Mouse (Mus musculus) right cerebral cortex, postnatal 14 days (tissue): ENCODE measurements around the gene Gatb.
"Not testable (repeated sequence)": the region's sequence is repeated elsewhere in the genome, so short reads cannot be mapped to it uniquely, and the experiment has no call there.

Experiments
- DNase-seq: peaks from one replicate; pipeline ENCODE4 v3.0.0; 2022

The Gatb gene

DNA sequence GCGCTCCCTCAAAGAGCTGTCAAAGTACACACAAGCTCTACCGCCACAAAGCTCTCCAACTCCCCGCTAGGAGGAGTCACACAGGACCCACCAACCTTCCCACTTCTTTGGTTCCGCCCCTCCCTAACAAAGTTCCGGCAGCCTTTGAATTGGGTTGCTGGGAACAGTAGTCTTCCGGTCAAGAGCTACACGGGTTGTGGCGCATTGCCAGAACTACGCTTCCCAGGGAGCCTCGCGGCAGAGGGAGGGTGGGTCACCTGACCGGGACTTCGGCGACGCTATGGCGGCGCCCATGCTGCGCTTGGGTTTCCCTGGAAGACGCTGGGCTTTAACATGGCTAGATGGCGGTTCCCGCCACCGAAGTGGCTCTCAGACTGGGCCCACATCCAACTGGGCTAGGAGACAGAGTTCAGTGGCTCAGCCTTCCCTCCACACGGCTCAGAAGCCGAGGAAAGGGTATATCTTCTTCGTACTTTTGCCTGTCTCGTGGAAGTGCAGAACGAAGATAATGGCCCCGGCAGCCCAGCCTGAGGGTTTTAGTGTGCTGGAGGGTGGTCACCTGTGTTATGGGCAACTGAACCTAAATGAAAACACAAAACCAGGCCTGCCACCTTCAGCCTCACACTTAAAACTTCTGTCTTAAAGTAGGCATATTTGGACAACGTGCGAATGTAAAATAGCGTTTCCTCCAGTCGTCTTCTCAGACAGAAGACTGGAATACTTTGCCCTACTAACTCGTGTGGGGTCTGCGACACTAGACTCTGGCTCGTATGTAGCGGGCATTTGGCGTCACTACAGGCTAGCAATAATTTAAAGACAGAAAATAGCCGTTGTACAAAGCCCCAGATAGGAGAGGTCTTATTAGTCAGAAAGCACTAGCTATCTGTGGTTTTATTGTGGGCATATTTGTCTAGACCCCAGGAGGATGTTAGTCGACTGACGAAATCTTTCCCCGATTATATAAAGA lies at the start of gene Gatb:
Gene Gatb, plus strand, starts transcription at position 256 of the 967 bp plus-strand sequence.
- peak; percentile 100 for DNase-seq

DNA sequence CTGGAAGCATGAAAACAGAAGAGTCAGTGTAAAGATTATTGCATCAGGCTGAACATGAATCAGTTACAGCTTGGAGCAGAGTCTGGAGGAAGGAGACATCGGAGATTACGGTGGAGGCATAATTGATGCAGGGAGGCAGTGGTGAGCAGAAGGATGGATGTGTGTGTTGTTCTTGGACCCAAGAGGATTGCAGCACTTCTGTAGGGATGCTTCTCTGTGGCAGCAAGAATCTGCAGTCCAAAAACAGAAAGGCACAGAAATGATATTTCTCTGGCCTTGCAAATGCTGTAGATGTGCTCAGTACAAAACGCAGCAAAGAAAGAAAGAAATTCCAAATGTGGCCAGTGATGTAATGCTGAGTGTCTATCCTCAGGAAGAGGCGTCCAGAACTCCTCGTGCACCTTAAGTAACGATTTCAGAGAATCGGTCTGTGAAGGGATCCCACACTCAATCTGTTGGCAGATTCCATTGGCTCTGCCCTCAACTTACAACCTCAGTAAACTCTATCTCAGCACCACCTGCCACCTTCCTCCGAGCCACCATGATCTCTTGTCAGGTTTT lies 43.2 kb upstream of the Gatb start:
- no peak for DNase-seq

DNA sequence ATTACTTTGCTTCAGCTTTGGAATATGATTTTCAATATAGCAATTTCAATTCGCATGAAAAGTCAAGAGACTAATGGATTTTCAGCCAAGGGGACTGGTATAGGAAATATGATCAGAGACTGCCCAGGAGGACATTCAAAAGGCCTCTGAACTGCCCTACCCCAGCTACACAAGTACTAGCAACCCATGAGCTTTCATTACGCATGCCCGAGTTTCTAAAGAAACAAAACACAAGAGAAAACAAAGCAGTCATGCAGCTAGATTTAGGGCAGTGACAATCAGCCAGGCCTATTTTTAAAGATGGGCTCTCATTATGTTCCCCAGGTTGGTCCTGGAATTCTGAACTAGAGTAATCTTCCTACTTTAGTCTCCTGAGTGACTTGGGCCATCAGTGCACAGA lies 41.5 kb upstream of the Gatb start:
- DNase-seq = no peak

DNA sequence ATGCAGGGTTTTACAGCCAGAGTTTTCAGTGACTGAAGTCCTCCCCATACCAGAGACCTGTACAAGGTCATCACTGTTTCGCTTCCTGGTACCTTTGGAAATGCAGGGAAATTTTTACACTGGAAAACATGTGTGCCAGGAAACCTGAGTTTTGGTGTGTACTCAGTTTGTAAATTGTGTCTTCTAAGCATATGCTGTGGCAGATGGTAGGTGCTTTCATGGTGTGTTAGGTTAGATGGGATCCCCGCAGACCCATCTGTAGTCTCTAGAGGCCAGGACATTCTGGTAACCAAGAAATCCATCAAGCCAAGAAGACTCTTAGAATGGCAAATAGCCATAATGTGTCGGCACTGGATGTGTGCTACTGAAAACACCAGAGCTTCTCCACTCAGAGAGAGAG lies 38.9 kb upstream of the Gatb start:
- no peak for DNase-seq

DNA sequence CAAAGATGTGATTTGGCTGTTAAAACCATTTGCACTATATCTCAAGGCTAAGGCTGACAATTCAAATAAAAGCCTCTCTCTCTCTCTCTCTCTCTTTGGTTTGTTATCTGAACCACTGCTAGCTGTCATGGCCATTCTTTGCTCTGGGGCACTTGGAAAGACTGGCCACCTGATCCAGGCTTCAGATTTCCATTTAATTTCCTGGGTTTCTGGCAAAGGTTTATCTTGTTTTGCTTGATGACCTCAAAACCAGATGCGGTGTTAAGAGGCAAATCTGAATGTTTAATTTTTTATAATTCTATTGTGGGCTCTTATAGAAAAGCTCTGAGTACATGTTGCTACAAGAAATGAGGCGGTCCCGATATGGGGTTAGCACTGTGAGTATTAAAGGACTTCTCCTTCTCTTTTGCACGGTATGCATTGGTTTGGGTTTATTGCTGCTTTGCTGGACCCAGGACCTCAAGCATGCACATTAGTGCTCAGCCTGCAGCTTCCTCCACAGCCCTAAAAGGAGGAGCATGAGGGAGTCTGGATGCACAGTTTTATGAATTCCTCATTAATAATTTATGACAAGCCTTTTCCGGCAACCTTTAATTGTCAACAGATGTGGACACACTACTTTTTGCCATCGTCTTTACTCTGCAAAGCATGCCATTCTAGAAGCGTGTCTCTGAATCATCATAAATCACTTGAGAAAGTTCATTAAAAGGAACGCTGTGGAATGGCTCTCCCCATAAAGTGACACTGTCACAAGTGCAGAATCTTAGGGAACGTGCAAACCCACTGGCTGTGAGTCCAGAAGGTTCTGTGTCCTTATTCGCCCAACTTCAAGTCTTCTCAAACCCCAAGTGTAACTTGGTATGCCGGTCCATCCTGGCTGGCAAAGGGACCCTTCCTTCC lies 38.0 kb upstream of the Gatb start:
- no peak for DNase-seq

DNA sequence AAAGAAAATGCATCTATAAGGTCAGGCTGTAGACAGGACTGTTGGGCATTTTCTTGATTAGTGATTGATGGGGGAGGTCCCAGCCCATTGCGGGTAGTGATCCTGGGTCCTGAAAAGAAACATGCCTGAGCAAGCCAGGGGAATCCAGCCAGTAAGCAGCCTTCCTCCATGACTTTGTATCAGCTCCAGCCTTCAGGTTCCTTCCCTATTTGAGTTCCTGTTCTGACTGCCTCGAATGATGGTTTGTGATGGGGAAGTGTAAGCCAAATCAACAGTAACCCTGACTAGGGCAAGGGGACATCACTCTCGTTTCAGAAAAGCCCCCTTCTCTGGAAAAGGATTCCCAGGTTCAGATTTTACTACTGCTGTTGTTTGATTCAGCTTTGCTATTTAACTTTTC lies 31.2 kb upstream of the Gatb start:
- no peak for DNase-seq

DNA sequence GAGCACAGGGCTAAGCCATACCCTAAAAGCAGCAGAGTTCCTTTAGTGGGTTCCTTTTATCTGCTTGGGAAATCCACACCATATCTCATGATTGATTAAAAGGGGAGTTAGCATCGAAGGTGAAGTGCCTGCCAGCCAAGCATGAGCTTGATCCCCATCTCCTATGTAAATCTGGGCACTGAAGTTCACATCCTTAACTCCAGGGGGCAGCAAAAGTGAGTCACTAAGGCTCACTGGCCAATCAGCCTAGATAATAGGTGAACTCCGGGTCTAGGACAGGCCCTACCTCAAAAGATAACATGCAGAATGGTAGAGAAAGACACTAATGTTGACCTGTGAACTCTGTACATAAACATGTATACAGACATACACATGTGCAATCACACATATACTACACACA lies 30.3 kb upstream of the Gatb start:
- DNase-seq = no peak

DNA sequence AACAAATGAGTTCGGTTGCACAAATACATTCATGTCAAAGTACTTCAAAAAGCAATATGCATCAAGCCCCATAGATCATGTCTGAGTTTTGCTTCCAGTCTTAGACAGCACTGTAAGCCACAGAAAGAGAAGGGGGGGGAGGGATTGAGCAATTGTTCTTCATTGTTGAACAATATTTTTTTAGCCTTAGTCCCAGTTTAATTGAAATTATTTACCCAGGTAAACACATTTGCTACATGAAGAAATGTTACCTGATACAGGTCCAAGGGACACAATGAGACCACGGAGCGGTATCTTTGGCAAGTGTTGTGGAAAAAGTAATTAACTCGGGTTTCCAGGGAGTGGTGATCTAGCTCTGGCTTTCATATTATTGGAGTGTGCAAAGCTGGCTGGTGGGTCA lies 23.6 kb upstream of the Gatb start:
- DNase-seq = no peak

DNA sequence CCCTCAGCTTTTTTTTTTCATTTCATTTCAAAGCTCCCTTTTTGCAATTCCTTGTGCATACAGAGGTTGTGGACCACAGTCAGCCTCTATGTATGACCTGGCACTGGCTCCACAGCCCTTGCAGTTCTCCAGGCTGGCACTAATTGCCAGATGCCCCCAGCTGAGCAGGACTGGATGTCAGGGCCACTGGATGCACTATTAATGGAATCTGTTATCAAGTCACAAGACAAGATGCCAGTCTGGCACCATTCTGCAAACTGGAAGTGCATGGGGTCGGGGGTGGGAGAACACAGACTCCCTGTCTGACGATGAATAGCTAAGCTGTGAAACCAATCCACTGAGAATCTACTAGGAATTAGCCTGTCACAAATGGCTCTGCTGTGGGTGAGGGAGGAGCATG lies 22.6 kb upstream of the Gatb start:
- no peak for DNase-seq

DNA sequence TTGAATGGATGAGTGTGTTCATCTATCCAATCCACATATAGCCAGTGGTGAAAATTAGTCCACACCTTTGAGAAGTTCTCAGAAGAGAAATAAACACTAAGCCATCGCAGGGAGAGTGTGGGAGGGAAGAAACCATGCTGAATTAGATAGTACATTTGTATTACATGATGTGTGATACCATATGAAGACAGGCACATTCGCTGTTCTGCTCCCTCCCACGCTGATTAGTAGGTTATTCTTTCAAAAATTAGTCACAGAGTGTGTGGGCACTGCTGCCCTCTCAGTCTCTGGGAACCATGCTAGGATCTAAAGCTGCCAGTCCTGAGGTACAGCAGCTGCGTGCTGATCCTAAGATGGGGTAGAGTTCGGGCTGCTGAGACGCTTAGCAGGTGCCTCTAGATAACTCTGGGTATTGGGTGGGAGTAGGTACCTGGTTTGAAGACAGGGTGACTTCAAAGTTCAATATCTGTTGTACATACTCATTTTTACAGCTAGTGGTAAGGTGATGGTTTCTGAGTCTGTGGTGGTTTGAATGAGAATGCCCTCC lies 20.1 kb upstream of the Gatb start:
- DNase-seq = no peak

DNA sequence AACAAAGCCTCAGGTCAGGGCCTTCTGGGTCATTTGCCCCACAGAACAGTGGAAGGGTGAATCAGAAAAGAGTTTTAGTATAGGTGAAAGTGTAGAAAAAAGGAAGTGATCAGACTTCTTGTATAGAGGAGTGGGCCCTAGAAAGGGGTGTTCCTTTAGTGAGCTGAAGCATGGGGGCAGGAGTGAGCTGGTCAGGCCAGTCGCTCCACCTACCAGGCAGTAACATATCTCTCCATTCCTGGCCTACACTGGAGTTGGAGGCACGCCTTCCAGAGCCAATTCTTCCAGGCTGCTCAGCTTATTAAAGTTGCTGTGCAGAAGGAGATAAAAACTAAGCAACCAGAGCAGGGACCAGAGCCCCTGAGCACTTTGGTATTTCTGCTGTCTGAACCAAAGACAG lies 9.3 kb upstream of the Gatb start:
- DNase-seq = no peak

DNA sequence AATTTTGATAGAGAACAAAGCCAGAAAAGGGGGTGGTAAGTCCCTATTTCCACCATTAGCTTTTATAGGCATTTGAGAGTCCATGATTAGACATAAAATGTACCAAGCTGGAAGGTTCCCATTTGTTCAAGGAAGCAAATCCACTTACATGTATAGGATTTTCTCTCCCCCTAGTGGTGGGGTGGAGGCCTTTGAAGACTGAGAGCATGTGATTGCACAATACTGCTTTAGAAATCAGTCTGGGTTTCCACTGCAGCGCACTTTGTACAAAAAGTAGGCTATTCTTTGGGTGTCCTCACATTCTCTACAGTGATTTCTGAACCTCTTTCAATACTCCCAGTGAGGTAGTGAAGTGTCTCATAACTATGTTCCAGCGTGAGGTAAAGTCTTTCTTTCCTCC lies 2.6 kb upstream of the Gatb start:
- peak; percentile 57 for DNase-seq

DNA sequence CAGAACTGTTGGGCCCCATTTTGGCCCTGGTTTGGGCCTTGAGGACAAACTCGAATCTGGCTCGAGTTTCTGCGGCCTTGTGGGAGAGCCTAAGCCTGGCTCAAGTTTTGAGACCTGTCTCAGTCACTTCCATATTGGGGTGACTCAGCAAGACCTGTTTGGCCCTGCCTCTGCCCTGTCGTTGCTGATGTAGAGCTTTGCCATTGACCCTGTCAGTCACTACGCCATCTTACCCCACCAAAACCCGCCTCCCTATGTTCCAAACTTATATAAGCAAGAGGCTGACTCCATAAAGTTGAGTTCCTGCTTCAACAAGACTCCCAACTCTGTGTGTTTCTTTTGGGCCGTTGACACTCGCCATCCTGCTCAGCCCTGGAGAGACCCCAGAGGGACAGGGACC lies 1.4 kb upstream of the Gatb start:
- DNase-seq = not testable (repeated sequence)

DNA sequence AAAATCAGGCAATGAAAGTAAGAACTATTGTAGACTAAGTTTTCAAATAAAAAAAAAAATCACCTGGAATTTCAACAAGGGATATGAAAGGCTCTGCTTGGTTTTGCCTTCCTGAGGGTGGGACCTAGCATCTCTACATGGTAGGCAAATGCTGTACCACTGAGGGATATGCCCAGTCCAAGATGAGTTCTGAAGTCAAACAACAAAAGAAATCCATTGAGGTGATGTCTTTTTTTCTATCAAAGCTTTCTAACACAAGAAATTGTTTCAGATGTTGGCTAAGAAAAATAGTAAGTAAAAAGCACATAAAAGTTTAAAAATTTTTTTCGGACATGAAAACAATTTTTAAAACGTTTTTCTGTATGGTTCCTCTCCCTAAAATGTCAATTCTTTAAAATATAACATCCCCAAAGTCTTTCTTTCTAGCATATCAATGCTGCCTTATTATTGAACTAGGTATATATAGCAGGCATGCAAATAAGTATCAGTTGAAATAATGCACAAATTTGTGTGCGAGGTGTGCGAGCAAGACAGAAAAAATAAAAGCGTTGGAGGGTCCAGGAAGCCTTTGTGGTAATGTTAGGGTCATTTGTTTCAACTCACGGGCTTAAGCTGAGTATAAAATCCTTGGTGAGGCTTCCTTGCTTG lies 579 bp upstream of the Gatb start:
- no peak for DNase-seq

DNA sequence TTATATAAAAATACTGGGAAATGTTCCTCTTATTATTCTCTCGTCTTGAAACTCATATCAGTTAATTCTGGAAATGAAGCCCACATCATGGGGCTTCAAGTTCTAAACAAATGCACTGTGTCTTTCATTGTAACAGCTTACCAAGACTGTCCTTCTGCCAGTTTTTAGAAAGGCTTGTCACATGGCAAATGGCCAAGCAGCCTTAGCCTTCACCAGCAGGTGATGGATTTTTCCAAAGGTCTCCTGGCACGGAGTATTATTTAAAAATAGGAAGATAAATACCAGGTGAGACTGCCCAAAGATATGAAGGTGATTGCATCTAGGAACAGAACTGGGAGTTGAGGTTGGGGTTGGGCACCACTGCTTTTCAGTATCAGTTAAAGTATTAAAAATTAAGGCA lies 8.8 kb downstream of the Gatb start:
- DNase-seq = no peak

DNA sequence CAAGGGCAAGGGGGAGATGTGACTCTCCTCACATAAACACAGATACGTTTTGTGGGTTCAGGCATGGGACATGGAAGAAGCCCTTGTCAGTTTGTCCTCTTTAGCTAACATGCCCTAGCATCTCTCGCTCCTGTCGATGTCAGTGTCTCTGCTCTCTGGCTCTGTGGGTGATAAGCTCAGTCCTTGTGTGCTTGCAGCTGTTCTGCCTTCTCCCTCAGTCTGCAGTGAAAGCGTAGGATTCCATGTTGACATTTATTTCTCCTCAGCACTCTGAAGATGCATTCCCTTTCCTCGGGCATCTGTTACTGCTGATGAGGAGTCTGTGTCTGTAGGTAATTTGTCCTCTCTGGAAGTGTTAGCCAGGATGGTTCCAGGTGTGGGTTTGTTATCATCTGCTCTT lies 9.3 kb downstream of the Gatb start:
- DNase-seq = no peak

DNA sequence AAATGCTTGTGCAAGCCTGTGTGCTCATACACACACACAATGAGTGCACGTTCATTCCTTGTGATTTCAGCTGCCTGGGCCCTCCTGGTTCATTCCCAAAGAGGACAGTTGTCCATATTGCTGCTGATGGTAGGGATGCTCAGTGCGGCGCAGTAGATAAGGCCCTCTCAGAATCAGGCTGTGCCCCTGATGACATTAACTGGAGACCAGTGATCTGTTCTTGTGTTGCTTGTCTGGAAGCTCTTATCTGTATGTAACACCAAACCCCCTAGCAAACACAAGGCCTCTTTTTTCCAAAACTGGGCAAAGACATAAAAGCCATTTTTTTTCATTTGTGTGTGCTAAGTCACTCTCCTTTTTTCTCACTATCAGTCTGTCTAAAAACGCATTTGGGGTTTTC lies 11.0 kb downstream of the Gatb start:
- no peak for DNase-seq

DNA sequence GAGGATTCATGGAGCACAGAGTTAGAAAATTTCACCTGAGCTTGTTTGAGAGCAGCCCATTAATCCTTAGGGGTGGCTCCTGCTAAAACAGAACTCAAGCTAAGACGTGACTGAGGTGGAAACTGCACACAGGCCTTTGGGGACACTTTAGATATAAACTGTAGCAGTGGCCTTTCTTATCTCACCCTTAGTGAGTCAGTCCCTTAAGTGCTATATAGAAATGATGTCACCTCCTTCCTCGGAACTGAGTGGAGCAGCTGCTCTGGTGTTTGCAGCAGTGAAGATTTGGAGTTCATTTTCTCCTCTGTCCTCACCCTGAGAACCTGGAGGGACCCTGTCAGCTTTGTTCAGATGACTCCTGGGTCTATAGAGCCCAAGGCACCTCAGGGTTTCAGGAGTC lies 14.8 kb downstream of the Gatb start:
- DNase-seq = no peak

DNA sequence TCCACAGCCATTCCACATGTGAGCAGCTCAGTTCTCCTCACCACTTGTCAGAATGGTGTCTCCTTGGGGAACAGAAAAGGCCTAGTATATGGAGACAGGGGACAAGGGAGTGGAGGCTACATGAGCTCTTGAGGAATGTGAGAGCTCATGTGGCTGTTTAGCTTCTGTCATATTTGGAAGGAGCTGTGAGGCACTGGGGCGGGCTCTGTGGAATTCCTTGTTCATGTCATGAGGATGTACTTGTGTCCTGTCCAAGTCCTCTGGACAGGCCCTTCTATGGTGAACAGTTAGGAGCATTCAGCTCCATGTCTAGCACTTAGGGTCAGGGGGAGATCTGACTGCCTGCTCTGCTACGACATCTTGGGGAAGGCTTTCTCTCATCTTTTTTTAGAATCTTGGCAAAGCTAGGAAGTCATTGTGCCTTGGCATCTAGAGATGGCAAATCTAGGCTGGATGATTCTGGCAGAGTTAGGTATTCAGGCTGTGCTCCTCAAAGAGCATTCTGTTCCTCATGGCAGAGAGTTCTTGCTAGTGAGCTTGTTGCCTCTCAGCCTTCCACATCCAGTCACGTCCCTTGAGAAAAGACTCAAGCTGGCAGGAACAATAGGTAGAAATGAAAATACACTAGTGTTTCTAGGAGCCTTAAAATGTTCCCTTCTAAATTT lies 16.3 kb downstream of the Gatb start:
- no peak for DNase-seq

DNA sequence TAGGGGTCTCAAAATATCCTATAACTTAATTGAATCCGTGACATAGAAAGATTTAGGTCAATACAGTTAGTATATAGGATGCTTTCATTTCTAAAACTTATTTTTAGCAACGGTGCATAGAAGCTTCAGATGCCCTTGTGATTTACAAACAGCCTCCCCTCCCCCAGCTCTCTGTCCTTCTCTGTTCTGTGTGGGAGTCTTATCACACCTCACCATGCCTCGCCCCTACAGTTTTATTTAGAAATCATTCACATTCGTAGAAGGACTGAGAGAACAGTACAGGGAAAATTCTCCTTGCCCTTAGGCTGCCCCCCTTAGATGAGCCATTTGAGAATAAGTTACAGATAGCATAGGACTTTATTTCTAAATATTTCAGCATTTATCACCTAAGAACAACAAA lies 18.1 kb downstream of the Gatb start:
- DNase-seq = no peak

DNA sequence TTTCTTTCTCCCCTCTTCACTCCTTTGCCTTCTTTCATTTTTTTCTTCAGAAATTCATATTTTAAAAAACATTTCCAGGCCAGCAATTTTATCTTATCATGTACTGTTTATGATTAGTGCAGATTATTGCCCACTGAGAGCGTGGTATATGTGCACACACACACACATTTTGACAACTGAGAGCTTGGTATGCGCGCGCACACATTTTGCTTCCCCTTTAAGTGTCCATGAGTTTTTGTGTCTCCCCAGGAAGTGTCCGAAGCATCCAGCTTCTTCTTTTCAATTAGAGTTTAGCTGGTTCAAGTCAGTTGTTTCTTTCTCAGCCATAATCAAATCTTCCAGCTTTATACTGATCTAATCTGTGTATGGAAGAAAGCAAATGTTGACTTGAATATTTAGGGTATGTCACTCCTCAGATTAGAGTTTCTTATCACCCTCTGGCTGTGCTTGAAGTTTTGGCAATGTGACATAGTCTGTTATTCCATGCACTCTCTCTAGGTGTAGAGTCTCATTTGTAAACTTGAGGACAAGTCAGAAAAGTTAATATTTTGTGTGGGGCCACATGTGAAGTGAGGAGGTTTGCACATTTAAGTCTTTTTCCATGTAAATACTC lies 18.8 kb downstream of the Gatb start:
- DNase-seq = no peak

DNA sequence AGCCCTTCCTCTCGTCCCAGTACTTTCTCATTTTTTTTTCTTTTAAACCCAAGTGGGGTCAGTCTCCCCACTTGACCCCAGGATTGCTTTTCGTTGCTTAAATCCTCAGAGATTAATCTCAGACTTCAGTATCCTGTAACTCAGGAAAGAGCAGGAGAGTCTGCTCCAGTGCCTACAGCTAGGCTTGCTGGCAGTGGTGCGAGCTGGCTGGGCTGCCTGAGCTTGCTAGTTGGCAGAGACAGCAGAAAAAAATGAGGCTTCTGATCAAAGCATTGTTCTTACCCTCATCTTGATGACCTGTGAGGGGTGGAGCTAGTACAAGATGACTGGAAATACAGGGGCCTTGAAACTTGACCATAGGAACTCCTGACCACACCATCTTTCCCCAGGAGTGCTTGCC lies 20.5 kb downstream of the Gatb start:
- DNase-seq = no peak
